Mouse (Mus musculus) CH12.LX (cell line): ENCODE data around the gene Nhlrc1. TPM values are rescaled to one million over a fixed set of nuclear protein-coding genes. Genes with fewer than 3 reads are reported as not detected.

Experiments used
- DNase-seq: peaks from one replicate; pipeline ENCODE4 v3.0.0-alpha.2; 2013; ENCODE audit errors: extremely low read depth
- H3K27ac ChIP-seq: 2 replicates; pipeline ENCODE4 v1.5.1; 2012; ENCODE audit warnings: low read depth, mild to moderate bottlenecking, control low read depth, moderate library complexity; ENCODE audit not compliant: insufficient read depth
- H3K27me3 ChIP-seq: replicated peaks from 2 replicates; pipeline ENCODE3; 2012; ENCODE audit warnings: inconsistent platforms
- H3K36me3 ChIP-seq, 2 experiments: replicated peaks in 1 of 2; 2 replicates each; pipeline versions ENCODE3 to v1.6.1; 2012; ENCODE audit warnings: inconsistent platforms in 1 of 2, low read length in 1 of 2, mild to moderate bottlenecking in 1 of 2, mixed read lengths in 1 of 2, moderate library complexity in 1 of 2; ENCODE audit not compliant: control insufficient read depth in 1 of 2, insufficient read depth in 1 of 2
- H3K4me1 ChIP-seq, 2 experiments: 2 replicates each; pipeline ENCODE4 v1.6.1; 2012; ENCODE audit warnings: inconsistent platforms in 1 of 2, moderate library complexity in 1 of 2; ENCODE audit not compliant: insufficient read depth in 2 of 2, control insufficient read depth in 1 of 2
- H3K4me2 ChIP-seq: 2 replicates; pipeline ENCODE4 v1.6.1; 2012; ENCODE audit warnings: low read depth, mild to moderate bottlenecking, control low read depth; ENCODE audit not compliant: poor library complexity, insufficient read depth, severe bottlenecking
- H3K4me3 ChIP-seq, 3 experiments: fragments of 150-350 bp in 1 of 3; sonication (generic) in 1 of 3; replicated peaks in 1 of 3; 2 replicates each; pipeline versions ENCODE3 to v1.5.1; 2011 to 2012; ENCODE audit warnings: low read depth in 2 of 3, low read length in 2 of 3, mild to moderate bottlenecking in 2 of 3, moderate library complexity in 2 of 3, control low read depth in 1 of 3, improper control_type of control experiment in 1 of 3, inconsistent platforms in 1 of 3, mixed read lengths in 1 of 3; ENCODE audit not compliant: poor library complexity in 1 of 3
- H3K79me2 ChIP-seq: replicated peaks from 2 replicates; pipeline ENCODE4 v1.6.1; 2012; ENCODE audit warnings: mild to moderate bottlenecking, moderate library complexity; ENCODE audit not compliant: control insufficient read depth, poor library complexity, insufficient read depth, severe bottlenecking; ENCODE audit errors: extremely low read depth
- H3K9ac ChIP-seq: 2 replicates; pipeline ENCODE4 v1.6.1; 2012; ENCODE audit warnings: low read depth, mild to moderate bottlenecking, control low read depth, moderate library complexity; ENCODE audit not compliant: insufficient read depth
- H3K9me3 ChIP-seq: replicated peaks from 2 replicates; pipeline ENCODE3; 2012; ENCODE audit warnings: low read length, inconsistent platforms, mixed read lengths
- BHLHE40 ChIP-seq: IDR thresholded peaks from 2 replicates; pipeline ENCODE4 v1.6.1; 2011; ENCODE audit warnings: mild to moderate bottlenecking, low read depth, low read length, improper control_type of control experiment
- CHD2 ChIP-seq: IDR thresholded peaks from 2 replicates; pipeline ENCODE4 v1.6.1; 2011; ENCODE audit warnings: low read length, improper control_type of control experiment
- CTCF ChIP-seq, 2 experiments: IDR thresholded peaks in 1 of 2; conservative IDR thresholded peaks in 1 of 2; 2 replicates each; pipeline ENCODE4 v1.5.1; 2011 to 2012; ENCODE audit warnings: low read depth in 2 of 2, low read length in 2 of 2, improper control_type of control experiment in 1 of 2, inconsistent platforms in 1 of 2, mild to moderate bottlenecking in 1 of 2, moderate library complexity in 1 of 2
- ETS1 ChIP-seq: conservative IDR thresholded peaks from 2 replicates; pipeline ENCODE4 v1.6.1; 2012; ENCODE audit warnings: low read depth, mild to moderate bottlenecking, inconsistent platforms, low read length, improper control_type of control experiment, moderate library complexity
- GABPA ChIP-seq: IDR thresholded peaks from 2 replicates; pipeline ENCODE4 v1.6.1; 2012; ENCODE audit warnings: low read depth, low read length, improper control_type of control experiment, inconsistent platforms; ENCODE audit not compliant: insufficient replicate concordance
- JUN ChIP-seq: IDR thresholded peaks from 2 replicates; pipeline ENCODE4 v1.6.1; 2011; ENCODE audit warnings: low read depth, mild to moderate bottlenecking, low read length, improper control_type of control experiment, moderate library complexity; ENCODE audit not compliant: insufficient read depth
- MXI1 ChIP-seq: IDR thresholded peaks from 2 replicates; pipeline ENCODE4 v1.6.1; 2011; ENCODE audit warnings: mild to moderate bottlenecking, low read depth, low read length, improper control_type of control experiment
- NELFE ChIP-seq: IDR thresholded peaks from 2 replicates; pipeline ENCODE4 v1.6.1; 2011; ENCODE audit warnings: low read depth, low read length, improper control_type of control experiment
- RAD21 ChIP-seq: IDR thresholded peaks from 2 replicates; pipeline ENCODE4 v1.6.1; 2011; ENCODE audit warnings: low read depth, mild to moderate bottlenecking, low read length, improper control_type of control experiment, moderate library complexity
- RCOR1 ChIP-seq: conservative IDR thresholded peaks from 2 replicates; pipeline ENCODE4 v1.6.1; 2012; ENCODE audit warnings: low read depth, mild to moderate bottlenecking, inconsistent platforms, low read length, improper control_type of control experiment
- SMC3 ChIP-seq: IDR thresholded peaks from 2 replicates; pipeline ENCODE4 v1.6.1; 2011; ENCODE audit warnings: low read depth, low read length, improper control_type of control experiment
- TBP ChIP-seq: conservative IDR thresholded peaks from 2 replicates; pipeline ENCODE4 v1.6.1; 2011; ENCODE audit warnings: low read depth, low read length, improper control_type of control experiment
- ZMIZ1 ChIP-seq: IDR thresholded peaks from 2 replicates; pipeline ENCODE4 v1.6.1; 2012; ENCODE audit warnings: low read depth, mild to moderate bottlenecking, inconsistent platforms, low read length, improper control_type of control experiment
- ZNF384 ChIP-seq: IDR thresholded peaks from 2 replicates; pipeline ENCODE4 v1.6.1; 2012; ENCODE audit warnings: low read depth, low read length, improper control_type of control experiment, inconsistent platforms
- dilution Hi-C: fragments of 300-500 bp; cut with MboI; formaldehyde crosslinking; loops from 2 replicates; pipeline ENCODE4 v1.14.3; 2020; ENCODE audit warnings: low sequenced_read_pairs; ENCODE audit not compliant: extremely low pct_unique_long_range_greater_than_20kb, extremely low pct_ligation_motif_present
- in situ Hi-C: fragments of 300-500 bp; cut with MboI; formaldehyde crosslinking; loops from 3 replicates; pipeline ENCODE4 v1.14.3; 2019; ENCODE audit warnings: low sequenced_read_pairs, low pct_ligation_motif_present, low pct_unique_long_range_greater_than_20kb, mixed read lengths
- polyA plus RNA-seq: library from polyadenylated mRNA; unstranded; fragments of >175 nt; gene quantifications from 2 replicates; pipeline ENCODE4 v1.2.1, GENCODE M21; 2012; ENCODE audit warnings: low read depth; ENCODE audit not compliant: insufficient read length
- total RNA-seq, 2 experiments: library from RNA; depleted of rRNA; stranded (reverse); fragments of 300-350 nt in 1 of 2; fragments of >200 nt in 1 of 2; gene quantifications; 2 replicates each; pipeline ENCODE4 v1.2.3; 2012 to 2014

The Nhlrc1 gene
- total and polyA plus RNA-seq, 3 experiments = not detected

DNA sequence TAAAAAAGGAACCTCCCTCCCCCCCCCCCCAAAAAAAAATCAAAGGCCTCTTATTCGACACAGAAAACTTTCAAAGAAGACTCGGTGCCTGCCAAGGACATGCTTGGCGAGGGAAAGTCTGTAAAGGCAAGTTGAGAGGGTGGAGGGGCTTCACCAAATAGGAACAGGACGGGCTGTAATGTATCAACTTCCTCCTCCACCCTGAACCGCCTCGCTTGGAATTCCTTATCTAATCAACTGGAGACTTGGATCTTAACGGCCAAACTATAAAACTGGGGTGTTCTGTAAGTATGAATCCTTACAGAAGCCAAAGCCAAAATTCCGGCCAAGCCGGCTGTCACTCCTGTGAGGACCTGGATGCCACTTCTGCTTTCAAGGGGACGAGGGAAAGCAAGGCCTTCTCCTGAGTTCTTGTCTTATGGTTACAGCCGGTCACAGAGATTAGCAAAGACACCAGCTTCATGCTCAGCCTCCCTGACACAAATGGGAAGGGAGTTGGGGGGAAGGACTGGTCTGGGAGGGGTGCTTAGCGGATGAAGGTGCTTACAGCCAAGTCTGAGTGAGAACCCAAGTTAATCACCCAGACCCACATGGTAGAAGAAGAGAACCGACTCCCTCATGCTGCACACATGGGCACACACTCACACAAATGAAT is 34.7 kb downstream of the Nhlrc1 start:
- H3K4me2 ChIP-seq = peak overlapping the region; percentile 30; the same call in 1 of the 2 replicates
- H3K9me3 ChIP-seq = no peaks in the 10 kb centered on the region
- no peak overlapping the region for H3K9ac ChIP-seq
- in situ Hi-C loops = no loop called here
- H3K79me2 ChIP-seq = no peaks in the 10 kb centered on the region
- no peak for TF ChIP-seq MXI1
- TF ChIP-seq CTCF (conservative IDR thresholded peaks at IDR 0.05 in 1 of 2, IDR thresholded peaks at IDR 0.05 in 1 of 2; ENCODE audit: low read depth in 2 of 2, low read length in 2 of 2) = no peak
- TF ChIP-seq ZNF384 = peak; percentile 54
- no peak for TF ChIP-seq JUN
- TF ChIP-seq RCOR1 = no peak
- TF ChIP-seq RAD21 = no peak
- H3K4me1 ChIP-seq = peaks cover 31 to 67% of the 10 kb centered on the region in 2 experiments
- peak overlapping the region; percentile 51 for H3K27ac ChIP-seq
- H3K4me3 ChIP-seq = peak overlapping the region in 1 of 3 experiments; percentile 28
- H3K36me3 ChIP-seq = no peaks in the 10 kb centered on the region
- H3K27me3 ChIP-seq = no peaks in the 10 kb centered on the region
- DNase-seq = peak; percentile 43
- dilution Hi-C loops = no loop called here

DNA sequence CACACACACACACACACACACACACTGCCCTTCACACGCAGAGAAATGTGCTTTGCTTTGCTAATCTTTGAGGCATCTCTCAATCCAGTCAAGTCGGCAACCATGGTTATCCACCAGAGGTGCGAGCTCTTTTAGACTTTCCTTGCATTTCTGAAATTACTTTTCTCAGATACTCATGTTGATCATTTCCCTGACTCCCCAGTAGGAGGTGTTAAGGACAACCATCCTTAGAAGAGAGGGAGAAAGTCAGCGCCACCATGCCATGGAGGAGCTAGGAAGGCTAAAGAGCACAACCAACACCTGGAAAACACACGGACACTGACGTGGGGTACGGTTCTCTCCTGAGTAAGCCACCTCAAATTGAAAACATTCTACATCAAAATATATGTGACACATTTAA is 38.1 kb downstream of the Nhlrc1 start:
- in situ Hi-C loops (no loop called here), dilution Hi-C loops (no loop called here)
- H3K27ac ChIP-seq = no peak overlapping the region
- DNase-seq = no peak
- H3K4me2 ChIP-seq = no peak overlapping the region
- H3K27me3 ChIP-seq = no peaks in the 10 kb centered on the region
- H3K36me3 ChIP-seq = no peaks in the 10 kb centered on the region
- no peaks in the 10 kb centered on the region for H3K9me3 ChIP-seq
- TF ChIP-seq CHD2 = no peak
- TF ChIP-seq SMC3 = peak; percentile 16
- no peak for TF ChIP-seq ZMIZ1
- TF ChIP-seq NELFE = no peak
- TF ChIP-seq GABPA = no peak
- TF ChIP-seq BHLHE40 = no peak
- peak in 1 of 2 experiments; percentile 45; a peak in 2 of 4 replicates for TF ChIP-seq CTCF (conservative IDR thresholded peaks at IDR 0.05 in 1 of 2, IDR thresholded peaks at IDR 0.05 in 1 of 2; ENCODE audit: low read depth in 2 of 2, low read length in 2 of 2)
- TF ChIP-seq RAD21 = peak; percentile 20
- no peak overlapping the region for H3K4me3 ChIP-seq
- no peak overlapping the region for H3K9ac ChIP-seq
- peaks cover 12 to 35% of the 10 kb centered on the region in 2 experiments for H3K4me1 ChIP-seq
- no peaks in the 10 kb centered on the region for H3K79me2 ChIP-seq

DNA sequence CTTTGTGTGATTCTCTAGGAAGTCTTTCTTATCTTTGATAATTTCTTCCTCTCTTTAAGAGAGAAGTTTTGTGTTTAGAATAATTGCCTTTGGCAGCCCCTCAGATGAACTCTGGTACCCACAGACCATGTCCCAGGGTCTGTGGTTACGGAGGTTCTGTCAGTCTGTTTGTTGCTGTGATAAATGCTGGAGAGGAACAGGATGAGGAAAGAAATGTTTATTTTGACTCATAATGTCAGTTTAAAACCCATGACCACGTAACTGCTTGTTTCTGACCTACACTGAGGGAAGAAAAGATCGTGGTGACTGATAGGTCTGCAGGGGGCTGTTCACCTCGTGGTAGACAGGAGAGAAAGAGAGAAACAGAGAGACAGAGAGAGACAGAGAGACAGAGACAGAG is 38.7 kb downstream of the Nhlrc1 start:
- no peaks in the 10 kb centered on the region for H3K9me3 ChIP-seq
- no peak for DNase-seq
- H3K9ac ChIP-seq = no peak overlapping the region
- in situ Hi-C loops = no loop called here
- no peaks in the 10 kb centered on the region for H3K36me3 ChIP-seq
- no peak for TF ChIP-seq NELFE
- no peak for TF ChIP-seq TBP
- no peak for TF ChIP-seq ETS1
- H3K4me1 ChIP-seq = peaks cover 9 to 29% of the 10 kb centered on the region in 2 experiments
- H3K79me2 ChIP-seq = no peaks in the 10 kb centered on the region
- no peak overlapping the region for H3K27ac ChIP-seq
- no peaks in the 10 kb centered on the region for H3K27me3 ChIP-seq
- H3K4me2 ChIP-seq = no peak overlapping the region
- no peak overlapping the region for H3K4me3 ChIP-seq
- dilution Hi-C loops = no loop called here
